Mouse (Mus musculus) thymus, postnatal 25 days (tissue): Measurements from ENCODE around the gene Fbxo33.

ENCODE experiments used
- DNase-seq: peaks from one replicate; pipeline ENCODE4 v3.0.0; 2022

Fbxo33 gene

DNA sequence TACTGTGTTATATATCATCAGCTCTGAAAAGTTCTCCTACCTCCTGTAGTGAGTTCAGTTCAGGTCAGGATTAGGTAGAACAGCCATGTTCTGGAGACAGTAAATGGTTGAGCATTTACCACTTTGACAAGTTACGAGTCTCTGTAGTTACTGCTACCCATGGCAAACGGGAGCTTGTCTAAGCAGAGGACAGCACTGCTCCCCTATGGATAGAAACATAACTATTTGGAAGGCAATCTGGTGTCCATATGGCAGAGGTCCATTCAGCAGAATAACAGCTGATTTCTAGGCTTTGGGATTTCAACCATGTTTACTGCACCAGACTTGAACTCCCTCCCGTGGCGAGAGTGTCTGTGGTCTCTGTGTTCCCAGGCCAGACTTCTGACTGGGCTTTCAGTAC lies 23.6 kb downstream of the Fbxo33 start:
- DNase-seq = no peak

DNA sequence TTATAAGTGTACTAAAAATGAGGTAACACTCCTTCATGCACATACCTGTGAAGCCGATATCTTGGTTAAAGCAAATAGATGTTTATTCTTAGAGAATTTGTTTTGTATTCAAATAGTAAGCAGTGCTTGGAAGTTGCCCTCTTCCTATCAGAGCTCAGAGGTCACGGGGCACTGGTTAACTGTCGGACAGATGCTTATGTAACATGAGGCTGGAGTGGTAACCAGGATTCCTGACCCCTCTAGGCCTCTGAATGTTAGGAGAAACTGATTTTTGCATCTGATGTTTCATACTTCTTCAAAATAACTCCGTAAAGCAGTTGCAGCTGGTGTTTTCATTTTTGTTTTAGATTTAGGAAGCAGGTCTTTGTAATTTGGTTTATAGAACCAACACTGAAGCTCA lies 24.5 kb downstream of the Fbxo33 start:
- DNase-seq = no peak

DNA sequence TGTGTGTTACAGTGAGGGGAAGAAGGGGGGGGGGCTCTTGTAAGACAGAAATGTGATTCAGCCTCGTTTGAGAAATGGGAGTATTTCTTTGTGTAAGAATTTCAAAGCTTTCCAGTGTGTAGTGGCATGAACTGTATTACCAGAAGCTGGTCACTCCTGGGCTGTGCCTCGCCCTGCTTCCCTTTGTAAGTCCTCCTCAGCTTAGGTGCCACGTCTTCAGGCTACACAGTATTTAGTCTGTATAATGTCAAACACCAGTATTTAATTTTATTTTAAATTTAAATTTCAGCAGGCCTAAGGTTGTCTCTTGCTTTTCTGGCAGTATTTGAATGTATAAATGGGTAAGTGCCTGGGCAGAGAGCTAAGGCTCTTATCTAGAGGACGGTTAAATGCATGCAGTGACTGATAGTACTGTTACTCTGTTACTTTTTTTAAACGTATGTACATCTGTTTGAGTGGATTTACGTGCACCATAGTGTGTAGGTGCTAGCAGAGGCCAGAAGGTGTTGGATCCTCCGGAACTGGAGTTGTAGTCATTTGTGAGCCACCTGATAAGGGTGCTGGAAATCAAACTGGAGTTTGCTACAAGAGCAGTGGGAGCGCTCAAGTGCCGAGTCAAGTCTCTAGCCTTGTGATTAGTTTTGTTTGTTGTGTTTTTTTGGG lies 25.1 kb downstream of the Fbxo33 start:
- DNase-seq = no peak

DNA sequence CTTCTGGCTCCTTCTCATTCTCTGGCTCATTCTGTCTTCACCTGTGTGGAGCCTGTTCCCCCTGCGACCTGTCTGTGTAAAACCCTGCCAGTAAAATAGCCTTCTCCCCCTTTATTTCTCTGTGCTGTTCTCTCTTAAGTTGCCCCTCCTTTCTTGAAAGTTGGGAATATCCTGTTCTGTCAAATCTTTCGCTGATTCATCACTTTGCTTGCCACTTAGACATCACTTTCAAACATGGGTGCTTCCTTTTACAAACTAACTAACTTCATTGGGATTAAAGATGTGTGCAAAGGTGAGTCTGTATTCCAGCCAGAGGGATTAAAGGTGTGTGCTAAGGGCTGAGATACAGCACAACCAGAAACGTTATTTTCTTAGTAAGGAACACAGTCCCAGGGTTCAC lies 25.9 kb downstream of the Fbxo33 start:
- DNase-seq = no peak

DNA sequence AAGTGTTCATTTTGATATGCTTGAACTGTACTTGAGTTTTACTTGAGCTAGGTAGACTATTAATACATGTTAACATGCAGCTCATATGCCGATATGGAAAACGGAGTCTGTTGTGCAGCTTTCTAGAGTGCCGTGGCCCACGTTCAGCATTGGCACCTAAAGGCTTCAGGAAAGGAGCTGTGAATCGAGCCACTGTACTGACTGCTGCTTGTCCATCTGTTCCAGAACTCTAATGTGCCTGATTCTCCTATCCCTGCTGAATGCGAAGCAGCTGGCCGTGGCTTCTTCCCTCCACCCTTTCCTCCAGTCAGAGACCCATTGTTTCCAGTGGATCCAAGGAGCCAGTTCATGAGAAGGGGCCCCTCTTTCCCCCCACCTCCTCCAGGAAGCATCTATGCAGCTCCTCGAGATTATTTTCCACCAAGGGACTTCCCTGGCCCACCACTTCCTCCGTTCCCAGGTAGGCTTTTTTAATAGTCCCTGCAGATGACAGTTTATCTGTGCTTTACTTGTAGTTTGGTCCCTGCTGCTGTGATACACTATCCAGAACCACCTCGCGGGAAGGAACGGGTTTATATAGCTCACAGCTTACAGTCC lies 31.3 kb downstream of the Fbxo33 start:
- DNase-seq = no peak

DNA sequence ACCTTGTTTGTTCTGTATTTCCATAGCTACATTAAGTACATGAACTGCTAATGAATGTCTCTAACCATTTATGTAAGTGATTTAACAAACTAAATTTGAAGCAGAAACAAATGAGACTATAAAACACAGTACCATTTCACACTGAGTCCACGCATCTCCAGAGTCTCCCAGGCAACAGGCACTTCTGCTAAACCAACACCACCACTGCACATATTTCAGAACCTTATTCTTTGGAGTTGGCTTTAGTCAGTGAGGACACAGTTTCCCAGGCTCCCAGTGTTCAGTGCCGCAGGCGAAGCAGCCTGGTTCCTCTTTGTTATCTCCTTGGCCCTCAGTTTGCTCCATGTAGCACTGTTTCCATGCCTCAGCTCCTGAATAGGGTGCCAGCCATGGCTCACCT lies 41.7 kb downstream of the Fbxo33 start:
- DNase-seq = no peak

DNA sequence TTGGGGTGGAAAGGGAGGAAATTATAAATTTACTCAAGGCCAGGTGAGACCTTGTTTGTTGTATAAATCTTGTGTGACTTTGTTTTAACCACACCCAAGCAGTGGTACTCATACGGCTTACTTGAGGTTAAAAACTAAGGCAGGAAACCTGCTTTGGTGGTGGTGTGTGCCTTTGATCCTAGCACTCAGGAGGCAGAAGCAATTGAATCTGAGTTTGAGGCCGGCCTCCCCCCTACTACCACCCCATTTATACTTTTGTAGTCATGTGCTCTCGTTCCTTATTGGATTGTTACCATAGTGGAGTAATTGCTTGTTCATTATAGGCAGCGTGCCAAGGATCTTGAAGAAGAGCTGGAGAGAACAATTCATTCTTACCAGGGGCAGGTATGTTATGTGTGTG lies 49.6 kb downstream of the Fbxo33 start:
- no peak for DNase-seq

DNA sequence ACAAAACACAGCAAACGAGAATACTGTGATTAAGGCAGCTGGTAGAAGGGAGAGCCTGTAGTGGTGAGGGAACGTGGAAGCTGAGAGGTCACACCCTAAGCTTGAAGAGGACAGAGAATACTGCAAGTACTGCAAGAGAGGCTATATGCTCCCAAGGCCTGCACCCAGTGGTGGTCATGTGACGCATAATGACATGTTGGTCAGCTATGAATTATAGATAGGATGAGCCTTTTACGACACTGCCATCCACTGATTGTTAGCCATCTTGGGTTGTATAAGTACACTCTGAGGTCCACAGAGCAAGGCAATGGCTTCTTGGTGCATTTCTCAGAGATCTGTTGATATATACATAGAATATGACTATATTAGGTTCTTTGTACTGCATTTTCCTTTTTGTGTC lies 53.0 kb downstream of the Fbxo33 start:
- DNase-seq = no peak

DNA sequence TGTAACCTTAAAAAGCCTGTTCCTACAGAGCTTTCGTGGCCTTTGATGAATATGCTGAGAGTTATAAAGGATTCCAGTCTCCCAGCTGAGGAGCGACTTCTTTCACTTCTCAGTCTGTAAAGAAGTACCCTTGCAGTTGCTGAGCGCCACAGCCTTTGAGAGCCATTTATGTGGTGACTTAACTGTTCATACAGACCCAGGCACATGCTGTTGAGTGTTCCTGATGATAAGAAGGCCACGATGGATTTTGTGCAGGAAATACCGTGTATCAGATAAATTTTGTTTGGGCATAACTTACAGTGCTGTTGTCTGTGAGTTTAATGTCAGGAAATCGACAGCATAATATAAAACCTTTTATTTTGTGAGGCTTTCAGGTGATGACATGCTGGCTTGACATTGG lies 55.0 kb downstream of the Fbxo33 start:
- DNase-seq = no peak

DNA sequence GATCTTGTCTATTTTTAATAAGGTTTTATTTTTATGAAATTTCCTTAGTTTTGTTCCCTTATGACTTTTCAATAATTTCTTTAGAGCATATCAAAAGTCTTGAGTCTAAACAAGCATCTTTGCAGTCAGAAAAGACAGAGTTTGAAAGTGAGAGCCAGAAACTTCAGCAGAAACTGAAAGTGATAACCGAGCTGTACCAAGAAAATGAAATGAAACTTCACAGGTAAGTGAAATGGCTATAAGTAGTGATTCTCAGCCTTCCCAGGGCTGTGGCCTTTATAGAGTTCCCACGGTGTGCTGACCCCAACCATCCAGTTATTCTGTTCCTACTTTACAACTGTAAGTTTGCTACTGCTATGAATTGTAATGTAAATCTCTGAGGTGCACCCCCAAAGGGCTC lies 56.7 kb downstream of the Fbxo33 start:
- DNase-seq = no peak

DNA sequence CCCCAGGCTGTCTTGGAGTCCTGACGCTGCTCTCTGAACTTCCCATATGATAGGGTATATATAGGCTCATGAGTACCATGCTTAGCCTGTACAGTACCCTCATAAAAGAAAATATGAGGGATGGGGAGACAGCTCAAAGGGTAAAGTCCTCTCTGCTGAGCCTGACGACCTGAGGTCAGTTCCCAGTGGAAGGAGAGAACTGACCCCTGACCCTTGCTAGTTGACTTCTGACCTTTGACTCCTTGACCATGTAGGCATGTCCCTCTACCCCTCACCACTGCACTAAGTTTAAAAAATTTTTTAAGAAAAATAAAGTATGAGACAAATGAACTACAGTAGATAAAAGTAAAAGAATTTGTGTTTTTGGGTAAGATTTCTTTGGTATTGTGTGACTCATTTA lies 58.4 kb downstream of the Fbxo33 start:
- no peak for DNase-seq
